In the genomic region with DNA sequence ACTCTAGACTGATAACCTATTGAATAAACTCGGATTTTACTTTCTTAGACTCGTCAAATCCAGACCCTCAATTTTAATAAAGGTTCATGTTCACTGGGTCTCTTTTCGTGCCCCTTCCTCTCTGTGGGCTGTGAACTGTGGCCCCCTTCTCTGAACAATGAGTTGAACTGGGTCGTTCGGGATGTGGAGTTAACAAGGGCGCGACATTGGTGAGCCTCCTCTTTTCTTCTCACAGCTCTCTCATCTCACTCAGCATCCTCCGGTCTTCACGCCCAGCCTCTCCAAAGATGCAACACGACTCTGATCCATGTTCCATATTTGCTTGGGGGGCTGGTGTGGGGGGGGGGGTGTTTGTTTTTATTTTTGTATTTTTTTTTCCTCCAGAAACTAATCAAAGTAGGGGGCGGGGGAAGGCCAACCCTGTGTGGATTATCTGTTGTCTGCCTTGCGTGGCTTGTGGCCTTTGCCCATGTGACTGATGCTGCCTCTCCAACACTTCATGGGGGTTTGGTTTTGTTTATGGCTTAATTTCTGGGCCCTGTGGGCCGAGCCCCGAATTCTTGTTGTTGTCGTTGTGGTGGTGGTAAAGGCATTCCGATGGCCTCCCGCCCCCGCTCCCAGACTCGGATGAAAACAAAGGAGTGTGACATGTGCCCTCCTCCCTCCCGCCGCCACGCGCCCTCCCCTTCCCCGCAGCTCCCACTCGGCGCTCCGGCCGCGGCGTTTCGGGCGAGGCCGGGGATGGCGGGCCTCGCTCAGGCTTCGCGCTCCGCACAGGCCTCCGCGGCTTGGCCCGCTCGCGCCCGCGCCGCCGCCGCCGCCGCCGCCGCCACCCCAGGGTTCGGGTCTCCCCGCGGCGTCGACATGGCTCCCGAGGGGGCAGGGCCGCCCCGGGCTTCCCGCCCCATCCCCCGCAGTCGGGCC, we compare ENCODE assay signal across 8 mouse cellular contexts. TPM values are rescaled to one million over a fixed set of nuclear protein-coding genes. Genes with fewer than 3 reads are reported as not detected.
A peak's percentile ranks its signal among the peaks of the same experiment; 100 is the strongest.
DNase-seq lines count a peak whose midpoint lies in the region; ATAC-seq lines count a peak whose summit lies in the region.

No protein-coding gene starts in this region.

- intact Hi-C loops in gastrocnemius, postnatal 14 days (cut with DNase I; ENCODE audit: low total_unique reads), result no loop called here
- intact Hi-C loops in left cerebral cortex, postnatal 14 days (cut with DNase I), result loop anchor here (10.0 kb wide), 1 partner anchor 173 kb away; no protein-coding TSS in a partner anchor

- ATAC-seq in inflammation-experienced regulatory T-cells, adult 6 months, result peak; percentile 29
- ATAC-seq in megakaryocyte progenitor cell, adult 5-6 weeks (replicated peaks; ENCODE audit: poor library complexity), result peak; percentile 30

- DNase-seq in urinary bladder, adult 18-20 months (ENCODE audit: low spot score in 2 of 2), result peak; percentile 24 to 60
- DNase-seq in urinary bladder, postnatal 10 days (ENCODE audit: low spot score), result no peak
- peak; percentile 73 for DNase-seq in embryo, embryonic 11 days
- DNase-seq in gastrocnemius, postnatal 14 days, result peak; percentile 58
- DNase-seq in left cerebral cortex, postnatal 14 days (ENCODE audit: low spot score in 2 of 2), result peak; percentile 45 to 58
- DNase-seq in right cerebral cortex, postnatal 25 days, result peak; percentile 61

RNA-seq across cellular contexts. Expression of gene Ptbp2, which starts 2.0 kb away (rescaled TPM):
- 10 to 100 TPM; 16.8 to 16.9 TPM for total RNA-seq in gastrocnemius, postnatal 14 days (2021)
- polyA plus RNA-seq in inflammation-experienced regulatory T-cells, adult 6 months (2017; shearing (Covaris generic)), result 10 to 100 TPM; 15.1 to 27.3 (median 26.4) TPM
- 100 to 1,000 TPM; 128 to 134 TPM for total RNA-seq in left cerebral cortex, postnatal 14 days (2021)
- 53.7 and 92.0 TPM in 2 replicates for total RNA-seq in megakaryocyte progenitor cell, adult 5-6 weeks (2015)
- 44.4 and 55.0 TPM in 2 replicates for total RNA-seq in megakaryocyte progenitor cell, adult 5-6 weeks (2017)
